Mouse (Mus musculus): ENCODE data around the gene Focad. TPM values are rescaled to one million over a fixed set of nuclear protein-coding genes. Genes with fewer than 3 reads are reported as not detected.

The Focad gene
- polyA plus RNA-seq, 1 experiment from 2014 or later: 6.5 TPM

GRCm38 (mm10) chr4:88155490-88156160, 61.2 kb downstream of the Focad start:
- Histone ChIP-seq H3K4me2 (no peak overlapping the region), H3K4me1 (replicated peaks) (no peaks in the 10 kb centered on the region), H3K36me3 (replicated peaks) (peaks cover 3% of the 10 kb centered on the region), H3K27me3 (no peaks in the 10 kb centered on the region), H3K9ac (no peak overlapping the region), H3K4me3 (replicated peaks) (no peak overlapping the region), H3K9me3 (replicated peaks) (no peaks in the 10 kb centered on the region), H3K27ac (replicated peaks) (no peak overlapping the region)
- no peak for ATAC-seq (ENCODE audit: insufficient read depth)
- 38% methylated on average over 3 of the region's 3 CpGs for WGBS (ENCODE audit: insufficient replicate concordance)

- no peak overlapping the region for H3K4me3 ChIP-seq (replicated peaks)
- no peaks in the 10 kb centered on the region for H3K4me1 ChIP-seq (replicated peaks)
- H3K27ac ChIP-seq (replicated peaks): no peak overlapping the region
- no peaks in the 10 kb centered on the region for H3K9me3 ChIP-seq (replicated peaks)
- H3K27me3 ChIP-seq: no peaks in the 10 kb centered on the region
- WGBS (ENCODE audit: insufficient replicate concordance): 80% methylated on average over 5 of the region's 5 CpGs
- peaks cover 3% of the 10 kb centered on the region for H3K36me3 ChIP-seq (replicated peaks)
- H3K4me2 ChIP-seq: no peak overlapping the region
- H3K9ac ChIP-seq: no peak overlapping the region
- no peak for ATAC-seq (ENCODE audit: insufficient read depth)
Observed at GRCm38 (mm10) chr4:88156961-88157360, 62.5 kb downstream of the Focad start.

- Histone ChIP-seq H3K27me3 (no peaks in the 10 kb centered on the region), H3K4me2 (no peak overlapping the region), H3K9me3 (replicated peaks) (no peaks in the 10 kb centered on the region), H3K9ac (no peak overlapping the region), H3K27ac (replicated peaks) (no peak overlapping the region), H3K4me3 (replicated peaks) (no peak overlapping the region), H3K36me3 (replicated peaks) (peaks cover 3% of the 10 kb centered on the region), H3K4me1 (replicated peaks) (no peaks in the 10 kb centered on the region)
- WGBS (ENCODE audit: insufficient replicate concordance): 79% methylated on average over 6 of the region's 6 CpGs
- ATAC-seq (ENCODE audit: insufficient read depth): no peak
Observed at GRCm38 (mm10) chr4:88157644-88158043, 63.2 kb downstream of the Focad start.

DNA sequence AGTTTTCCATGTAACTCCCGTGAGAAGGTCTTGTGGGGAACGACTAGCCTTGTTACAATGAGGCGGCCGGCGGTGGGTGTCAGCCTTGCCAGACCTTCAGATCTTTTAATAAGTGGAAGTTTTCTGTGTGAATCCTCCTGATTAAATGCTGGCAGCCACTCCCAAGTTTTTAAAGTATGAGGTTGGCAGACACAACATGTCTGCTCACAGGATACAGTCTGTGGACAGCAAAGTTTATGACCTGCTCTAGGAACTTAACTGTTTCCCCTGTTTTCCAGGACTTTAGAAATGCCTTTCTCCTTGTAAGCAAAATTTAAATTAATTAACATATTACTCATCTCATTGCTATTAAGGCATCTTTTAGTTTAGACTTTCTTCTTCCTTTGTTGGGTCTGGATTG, 64.8 kb downstream of the Focad start:
- Histone ChIP-seq H3K9ac (no peak overlapping the region), H3K36me3 (replicated peaks) (peaks cover 3% of the 10 kb centered on the region), H3K27me3 (no peaks in the 10 kb centered on the region), H3K4me3 (replicated peaks) (no peak overlapping the region), H3K9me3 (replicated peaks) (no peaks in the 10 kb centered on the region), H3K4me2 (no peak overlapping the region), H3K27ac (replicated peaks) (no peak overlapping the region), H3K4me1 (replicated peaks) (no peaks in the 10 kb centered on the region)
- ATAC-seq (ENCODE audit: insufficient read depth): no peak
- 87% methylated on average over 5 of the region's 5 CpGs for WGBS (ENCODE audit: insufficient replicate concordance)

DNA sequence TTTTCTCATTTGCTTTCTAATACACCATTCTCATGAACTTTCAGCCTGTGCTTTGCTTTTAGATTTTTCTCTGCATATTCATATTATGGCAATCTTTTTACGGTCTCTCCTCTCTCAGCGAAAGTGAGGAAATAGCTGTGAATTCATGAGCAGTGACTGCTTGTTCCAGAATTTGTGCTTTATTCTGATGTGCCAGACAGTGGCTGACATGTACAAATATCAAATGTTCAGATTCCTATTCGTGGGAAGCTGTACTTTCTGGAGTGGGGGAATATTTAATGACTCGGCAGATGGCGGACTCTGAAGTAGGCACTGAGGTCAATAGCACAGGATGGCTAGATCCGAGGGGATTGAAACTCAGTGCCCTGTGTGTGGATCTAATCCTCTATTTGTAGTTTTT, 65.3 kb downstream of the Focad start:
- no peak overlapping the region for H3K27ac ChIP-seq (replicated peaks)
- no peaks in the 10 kb centered on the region for H3K27me3 ChIP-seq
- H3K9ac ChIP-seq: no peak overlapping the region
- no peaks in the 10 kb centered on the region for H3K4me1 ChIP-seq (replicated peaks)
- no peak overlapping the region for H3K4me2 ChIP-seq
- no peak for ATAC-seq (ENCODE audit: insufficient read depth)
- H3K9me3 ChIP-seq (replicated peaks): no peaks in the 10 kb centered on the region
- WGBS (ENCODE audit: insufficient replicate concordance): 77% methylated on average over 6 of the region's 6 CpGs
- no peak overlapping the region for H3K4me3 ChIP-seq (replicated peaks)
- peaks cover 3% of the 10 kb centered on the region for H3K36me3 ChIP-seq (replicated peaks)

GRCm38 (mm10) chr4:88163511-88164247, 69.2 kb downstream of the Focad start:
- H3K4me2 ChIP-seq: no peak overlapping the region
- no peaks in the 10 kb centered on the region for H3K36me3 ChIP-seq (replicated peaks)
- H3K9me3 ChIP-seq (replicated peaks): no peaks in the 10 kb centered on the region
- WGBS (ENCODE audit: insufficient replicate concordance): 81% methylated on average over 13 of the region's 13 CpGs
- H3K9ac ChIP-seq: no peak overlapping the region
- ATAC-seq (ENCODE audit: insufficient read depth): no peak
- peaks cover 8% of the 10 kb centered on the region for H3K4me1 ChIP-seq (replicated peaks)
- H3K27ac ChIP-seq (replicated peaks): no peak overlapping the region
- no peaks in the 10 kb centered on the region for H3K27me3 ChIP-seq
- no peak overlapping the region for H3K4me3 ChIP-seq (replicated peaks)

DNA sequence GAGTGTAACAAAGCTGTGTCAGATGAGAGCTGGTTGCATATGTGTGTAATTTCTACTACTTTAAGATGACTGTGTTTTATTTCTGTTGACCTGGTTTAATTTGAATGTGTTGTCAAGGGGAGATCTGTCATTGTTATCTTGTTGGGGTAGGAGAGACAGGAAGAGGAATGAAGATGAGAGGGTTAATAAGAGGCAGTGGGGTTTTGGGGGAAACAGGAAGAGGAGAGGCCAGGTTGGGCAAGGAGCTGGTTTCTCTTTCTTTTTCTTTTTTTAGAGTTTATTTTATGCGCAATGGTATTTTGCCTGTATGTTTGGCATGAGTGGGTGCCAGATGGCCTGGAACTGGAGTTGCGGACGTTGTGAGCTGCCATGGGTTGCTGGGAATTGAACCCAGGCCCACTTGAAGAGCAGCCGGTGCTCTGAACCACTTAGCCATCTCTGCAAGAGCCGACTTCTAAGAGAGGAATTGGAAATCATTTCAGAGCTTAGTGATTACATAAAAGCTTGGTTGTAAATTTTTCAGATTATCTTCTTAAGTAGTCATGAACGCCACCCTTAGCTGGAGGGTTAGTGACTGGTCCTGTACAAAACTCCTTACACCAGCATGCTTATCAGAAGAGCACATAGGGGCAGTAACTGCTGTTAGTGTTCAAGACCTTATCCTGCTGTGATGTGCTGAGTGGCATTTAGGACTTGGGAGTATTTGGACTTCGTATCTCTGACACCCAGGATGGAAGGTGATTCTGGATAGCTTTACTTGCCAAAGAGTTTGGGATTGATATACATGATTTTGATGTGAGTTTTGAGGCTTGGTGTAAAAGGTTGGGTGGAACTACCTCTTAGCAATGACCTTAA, 72.8 kb downstream of the Focad start:
- H3K27me3 ChIP-seq: no peaks in the 10 kb centered on the region
- H3K27ac ChIP-seq (replicated peaks): no peak overlapping the region
- no peak overlapping the region; the same call in 1 of the 2 replicates for H3K4me2 ChIP-seq

GRCm38 (mm10) chr4:88175058-88175974, 80.9 kb downstream of the Focad start:
- 75% methylated on average over 6 of the region's 6 CpGs for WGBS (ENCODE audit: insufficient replicate concordance)
- no peaks in the 10 kb centered on the region for H3K4me1 ChIP-seq (replicated peaks)
- ATAC-seq (ENCODE audit: insufficient read depth): no peak
- H3K9me3 ChIP-seq (replicated peaks): no peaks in the 10 kb centered on the region
- no peaks in the 10 kb centered on the region for H3K27me3 ChIP-seq
- H3K4me2 ChIP-seq: no peak overlapping the region
- H3K9ac ChIP-seq: no peak overlapping the region
- H3K36me3 ChIP-seq (replicated peaks): no peaks in the 10 kb centered on the region
- H3K27ac ChIP-seq (replicated peaks): no peak overlapping the region
- no peak overlapping the region for H3K4me3 ChIP-seq (replicated peaks)

More for the DNA sequence above, 72.8 kb downstream of the Focad start:
- no peaks in the 10 kb centered on the region for H3K9me3 ChIP-seq (replicated peaks)
- ATAC-seq (ENCODE audit: insufficient read depth): peak; percentile 62
- 48% methylated on average over 7 of the region's 7 CpGs for WGBS (ENCODE audit: insufficient replicate concordance)
- no peaks in the 10 kb centered on the region for H3K36me3 ChIP-seq (replicated peaks)
- no peak overlapping the region for H3K4me3 ChIP-seq (replicated peaks)
- no peak overlapping the region for H3K9ac ChIP-seq
- peaks cover 8% of the 10 kb centered on the region for H3K4me1 ChIP-seq (replicated peaks)

- Histone ChIP-seq H3K4me3 (replicated peaks) (no peak overlapping the region), H3K27me3 (no peaks in the 10 kb centered on the region), H3K9me3 (replicated peaks) (no peaks in the 10 kb centered on the region), H3K9ac (no peak overlapping the region), H3K27ac (replicated peaks) (no peak overlapping the region), H3K36me3 (replicated peaks) (0 out of 2 replicates have a peak, but pooled peaks cover 5% of the 10 kb centered on the region), H3K4me1 (replicated peaks) (no peaks in the 10 kb centered on the region), H3K4me2 (no peak overlapping the region)
- no peak for ATAC-seq (ENCODE audit: insufficient read depth)
- WGBS (ENCODE audit: insufficient replicate concordance): 67% methylated on average over 2 of the region's 2 CpGs
Observed at GRCm38 (mm10) chr4:88179296-88179695, 84.9 kb downstream of the Focad start.

DNA sequence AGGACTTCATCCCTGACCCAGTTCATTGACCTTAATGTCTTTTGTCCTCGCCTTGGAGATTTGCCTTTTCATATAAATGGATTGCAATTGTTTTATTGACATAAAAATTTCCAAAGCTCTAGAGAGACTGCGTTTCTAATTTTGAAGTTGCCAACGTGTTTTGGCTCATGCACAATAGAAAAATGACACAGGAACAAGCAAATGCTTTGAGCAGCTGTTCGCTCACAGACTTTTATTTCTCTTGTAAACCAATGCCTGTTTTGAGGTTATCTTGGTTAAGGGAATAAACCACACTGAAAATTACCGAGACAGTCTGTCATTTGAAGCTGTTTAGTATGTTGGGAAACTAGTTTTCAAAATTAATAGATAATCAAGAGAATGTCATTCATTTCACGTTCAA, 89.9 kb downstream of the Focad start:
- no peak overlapping the region for H3K9ac ChIP-seq

More for the DNA sequence above, 89.9 kb downstream of the Focad start:
- H3K27ac ChIP-seq (replicated peaks): no peak overlapping the region
- no peak overlapping the region for H3K4me2 ChIP-seq
- no peaks in the 10 kb centered on the region for H3K27me3 ChIP-seq
- no peaks in the 10 kb centered on the region for H3K9me3 ChIP-seq (replicated peaks)
- no peaks in the 10 kb centered on the region for H3K4me1 ChIP-seq (replicated peaks)
- H3K4me3 ChIP-seq (replicated peaks): no peak overlapping the region
- ATAC-seq (ENCODE audit: insufficient read depth): no peak
- WGBS (ENCODE audit: insufficient replicate concordance): 68% methylated on average over 6 of the region's 6 CpGs
- 0 out of 2 replicates have a peak, but pooled peaks cover 5% of the 10 kb centered on the region for H3K36me3 ChIP-seq (replicated peaks)

All from liver, embryonic 15.5 days (tissue).